In genomic region chr10:17613281-17613680, GRCm38 (mm10) we compare ENCODE assay signal across 14 mouse cellular contexts.
DNase-seq lines count a peak whose midpoint lies in the region; ATAC-seq lines count a peak whose summit lies in the region.
"Had no signal": no experiment of that assay in that cellular context is flagged by ENCODE, and none has a peak within 500 bp of the region (broad histone marks: within the 10 kb centered on the region; RNA-seq: fewer than 3 reads in every experiment).

No protein-coding gene starts in this region.

- no peak for ATAC-seq in erythroid progenitor cell, adult 5-6 weeks (replicated peaks; ENCODE audit: low FRiP score, poor library complexity, severe bottlenecking)
- ATAC-seq: forebrain, embryonic 15.5 days; hindbrain, postnatal 0 days; Patski had no signal

- peak; percentile 7 to 13 for DNase-seq in heart, adult 9 months (ENCODE audit: low spot score in 2 of 2)
- no peak for DNase-seq in heart, postnatal 25 days (ENCODE audit: low spot score)
- DNase-seq in 3134 (ENCODE audit: extremely low read depth, insufficient read length, low spot score): peak; percentile 10
- DNase-seq in brain, adult 2 months (ENCODE audit: low read depth, low spot score): peak; percentile 12
- DNase-seq in lung, postnatal 25 days (ENCODE audit: low spot score): peak; percentile 50
- no peak for DNase-seq in urinary bladder, postnatal 36 days (ENCODE audit: low spot score in 2 of 2)
- no peak for DNase-seq in ovary, postnatal 14 days (ENCODE audit: low spot score)
- DNase-seq: cerebellum, adult 9-11 months; gastrocnemius, postnatal 25 days; spleen, adult 18-20 months had no signal

- intact Hi-C loops in heart, postnatal 25 days (cut with DNase I): no loop called here

Comparison
In these comparisons a context has a peak if more than half of its experiments do, and no peak if none do; other contexts are left out.
1. DNase-seq: peak in heart, adult 9 months (2 of 2), 3134 (single experiment), brain, adult 2 months (single experiment) and lung, postnatal 25 days (single experiment); none in heart, postnatal 25 days (single experiment), urinary bladder, postnatal 36 days (0 of 2) and ovary, postnatal 14 days (single experiment).